Mouse (Mus musculus) stomach, embryonic 14.5 days (tissue): Measurements from ENCODE around the gene Rilpl1. TPM values are rescaled to one million over a fixed set of nuclear protein-coding genes. Genes with fewer than 3 reads are reported as not detected.

Experiments used
- ATAC-seq: fragments of 200-750 bp; cut with Nextera tagmentation; 2 replicates; pipeline ENCODE4 v1.8.0; 2017; ENCODE audit warnings: low read depth, moderate TSS enrichment; ENCODE audit not compliant: insufficient number of reproducible peaks, insufficient read depth, low FRiP score
- H3K27ac ChIP-seq: fragments of 300-500 bp; sonication (generic); 2 replicates; pipeline ENCODE4 v1.5.1; 2014; ENCODE audit warnings: mild to moderate bottlenecking, low read length, moderate library complexity, mixed read lengths
- H3K27me3 ChIP-seq: fragments of 300-500 bp; sonication (generic); 2 replicates; pipeline ENCODE4 v1.6.1; 2014; ENCODE audit warnings: low read length, control low read depth, mixed read lengths; ENCODE audit not compliant: control insufficient read depth, insufficient read depth
- H3K36me3 ChIP-seq: fragments of 300-500 bp; sonication (generic); 2 replicates; pipeline ENCODE4 v1.6.1; 2014; ENCODE audit warnings: mild to moderate bottlenecking, control low read depth, low read length, moderate library complexity, mixed read lengths; ENCODE audit not compliant: control insufficient read depth, insufficient read depth
- H3K4me1 ChIP-seq: fragments of 300-500 bp; sonication (generic); 2 replicates; pipeline ENCODE4 v1.6.1; 2014; ENCODE audit warnings: low read length, control low read depth, mixed read lengths; ENCODE audit not compliant: control insufficient read depth, insufficient read depth
- H3K4me2 ChIP-seq: fragments of 300-500 bp; sonication (generic); replicated peaks from 2 replicates; pipeline ENCODE4 v1.6.1; 2014; ENCODE audit warnings: low read depth, low read length, control low read depth
- H3K4me3 ChIP-seq: fragments of 300-500 bp; sonication (generic); 2 replicates; pipeline ENCODE4 v1.5.1; 2014; ENCODE audit warnings: low read depth, low read length, control low read depth
- H3K9ac ChIP-seq: fragments of 300-500 bp; sonication (generic); replicated peaks from 2 replicates; pipeline ENCODE4 v1.6.1; 2014; ENCODE audit warnings: low read depth, mild to moderate bottlenecking, control low read depth, low read length, moderate library complexity, mixed read lengths
- H3K9me3 ChIP-seq: fragments of 300-500 bp; sonication (generic); 2 replicates; pipeline ENCODE4 v1.6.1; 2016; ENCODE audit warnings: low read depth, low read length, control low read depth; ENCODE audit not compliant: control insufficient read depth
- WGBS: fragments of 180-500 bp; shearing (Covaris S2); extraction: QIAGEN DNeasy Blood & Tissue Kit; methylation state at CpG from one replicate; pipeline ENCODE4 v1.1.7; 2014; 5-methylcytosine and 5-hydroxymethylcytosine counted together
- polyA plus RNA-seq: library from polyadenylated mRNA; unstranded; fragments of >200 nt; fragmentation: Nextera tagmentation; extraction: Ambion mirVana; gene quantifications from 2 replicates; pipeline ENCODE4 v1.2.1, GENCODE M21; 2014

The Rilpl1 gene
- polyA plus RNA-seq, 1 experiment from 2014 or later, result 16.8 TPM

GRCm38 (mm10) chr5:124538813-124539792 lies 7.9 kb upstream of the Rilpl1 start:
- peaks cover 11% of the 10 kb centered on the region for H3K36me3 ChIP-seq
- H3K27ac ChIP-seq, result no peak overlapping the region
- H3K4me3 ChIP-seq, result no peak overlapping the region
- no peak overlapping the region for H3K4me2 ChIP-seq
- no peak for ATAC-seq
- no peak overlapping the region for H3K9ac ChIP-seq
- 76% methylated on average over 14 of the region's 16 CpGs for WGBS
- no peaks in the 10 kb centered on the region for H3K27me3 ChIP-seq
- H3K4me1 ChIP-seq, result peaks cover 12% of the 10 kb centered on the region
- H3K9me3 ChIP-seq, result no peaks in the 10 kb centered on the region

GRCm38 (mm10) chr5:124536776-124537175 lies 5.6 kb upstream of the Rilpl1 start:
- 0 out of 2 replicates have a peak overlapping the region, but pooled peaks have one; percentile 8 for H3K4me3 ChIP-seq
- H3K36me3 ChIP-seq, result no peaks in the 10 kb centered on the region
- no peaks in the 10 kb centered on the region for H3K9me3 ChIP-seq
- peak overlapping the region; percentile 14; the same call in 1 of the 2 replicates for H3K9ac ChIP-seq
- H3K27ac ChIP-seq, result 0 out of 2 replicates have a peak overlapping the region, but pooled peaks have one; percentile 15
- 4% methylated on average over 17 of the region's 17 CpGs for WGBS
- no peak for ATAC-seq
- peaks cover 9% of the 10 kb centered on the region for H3K4me1 ChIP-seq
- H3K27me3 ChIP-seq, result no peaks in the 10 kb centered on the region
- peak overlapping the region; percentile 42 for H3K4me2 ChIP-seq

DNA sequence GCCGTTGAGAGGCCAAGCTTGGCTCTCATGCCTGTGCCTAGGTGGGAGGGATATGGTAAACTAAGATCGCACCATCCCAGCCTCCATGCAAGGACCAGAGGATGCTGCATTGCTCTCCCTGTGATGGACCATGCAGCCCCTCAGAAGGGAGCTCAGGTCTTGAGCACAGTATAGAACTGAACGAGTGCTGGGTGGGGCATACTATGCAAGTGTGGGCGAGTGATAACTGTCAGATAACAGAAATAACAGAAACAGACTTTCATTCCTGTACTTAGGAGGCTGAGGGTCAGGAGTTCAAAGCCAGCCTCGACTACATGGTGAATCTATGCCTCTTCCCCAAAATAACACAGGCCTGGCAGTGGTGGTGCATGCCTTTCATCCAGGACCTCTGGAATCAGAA lies 3.8 kb upstream of the Rilpl1 start:
- H3K27me3 ChIP-seq, result no peaks in the 10 kb centered on the region
- no peaks in the 10 kb centered on the region for H3K36me3 ChIP-seq
- H3K4me1 ChIP-seq, result peaks cover 12% of the 10 kb centered on the region
- H3K27ac ChIP-seq, result no peak overlapping the region
- no peak overlapping the region for H3K4me3 ChIP-seq
- no peak for ATAC-seq
- no peak overlapping the region for H3K9ac ChIP-seq
- no peak overlapping the region for H3K4me2 ChIP-seq
- no peaks in the 10 kb centered on the region for H3K9me3 ChIP-seq
- WGBS, result 67% methylated on average over 5 of the region's 5 CpGs

DNA sequence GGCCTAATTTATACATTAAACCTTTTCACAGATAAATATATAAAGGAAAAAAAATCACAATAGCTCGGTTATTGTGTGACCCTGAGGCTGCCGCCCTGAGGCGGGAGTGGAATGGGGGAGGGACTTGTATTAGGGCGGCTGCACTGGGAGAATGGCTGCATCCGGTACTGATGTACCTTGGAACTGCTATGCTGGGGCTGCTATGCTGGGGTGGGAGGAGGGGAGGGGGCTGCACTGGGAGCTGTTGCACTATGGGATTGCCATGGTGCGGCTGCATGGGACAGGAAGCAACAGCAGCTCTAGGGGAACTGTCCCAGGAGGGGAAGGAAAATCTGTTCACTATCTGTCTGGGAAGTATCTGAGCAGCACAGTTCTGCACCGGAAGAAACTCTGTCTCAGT lies 1.3 kb upstream of the Rilpl1 start:
- WGBS, result 29% methylated on average over 7 of the region's 7 CpGs
- no peaks in the 10 kb centered on the region for H3K36me3 ChIP-seq
- no peak overlapping the region; the same call in 1 of the 2 replicates for H3K9ac ChIP-seq
- H3K4me1 ChIP-seq, result peaks cover 30% of the 10 kb centered on the region
- no peaks in the 10 kb centered on the region for H3K27me3 ChIP-seq
- H3K27ac ChIP-seq, result peak overlapping the region; percentile 58; the same call in 1 of the 2 replicates
- ATAC-seq, result no peak; the same call in 1 of the 2 replicates
- H3K9me3 ChIP-seq, result no peaks in the 10 kb centered on the region
- H3K4me2 ChIP-seq, result 0 out of 2 replicates have a peak overlapping the region, but pooled peaks have one; percentile 1
- H3K4me3 ChIP-seq, result no peak overlapping the region

DNA sequence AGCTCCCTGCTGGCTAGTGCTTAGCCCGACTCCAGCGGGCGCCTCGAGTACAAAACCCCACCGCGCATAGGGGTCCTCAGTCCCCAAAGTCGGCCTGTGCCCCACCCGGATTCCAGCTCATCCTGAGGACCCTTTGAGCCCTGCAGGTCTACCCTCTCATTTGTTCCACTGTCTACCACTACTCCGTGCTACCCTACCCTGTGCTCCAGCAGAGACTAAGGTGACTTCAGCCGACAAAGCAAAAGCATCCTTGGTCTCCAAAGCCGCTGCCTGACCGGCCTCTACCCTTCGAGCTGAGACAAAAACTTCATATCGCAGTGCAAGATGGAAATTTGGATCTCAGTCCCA lies 366 bp upstream of the Rilpl1 start:
- Histone ChIP-seq H3K27me3 (no peaks in the 10 kb centered on the region), H3K4me2 (peak overlapping the region; percentile 80), H3K4me3 (peak overlapping the region; percentile 69), H3K9me3 (no peaks in the 10 kb centered on the region), H3K9ac (peak overlapping the region; percentile 37), H3K36me3 (no peaks in the 10 kb centered on the region), H3K27ac (peak overlapping the region; percentile 69; the same call in 1 of the 2 replicates), H3K4me1 (peaks cover 27% of the 10 kb centered on the region)
- WGBS, result 7% methylated on average over 14 of the region's 14 CpGs
- no peak; the same call in 1 of the 2 replicates for ATAC-seq

DNA sequence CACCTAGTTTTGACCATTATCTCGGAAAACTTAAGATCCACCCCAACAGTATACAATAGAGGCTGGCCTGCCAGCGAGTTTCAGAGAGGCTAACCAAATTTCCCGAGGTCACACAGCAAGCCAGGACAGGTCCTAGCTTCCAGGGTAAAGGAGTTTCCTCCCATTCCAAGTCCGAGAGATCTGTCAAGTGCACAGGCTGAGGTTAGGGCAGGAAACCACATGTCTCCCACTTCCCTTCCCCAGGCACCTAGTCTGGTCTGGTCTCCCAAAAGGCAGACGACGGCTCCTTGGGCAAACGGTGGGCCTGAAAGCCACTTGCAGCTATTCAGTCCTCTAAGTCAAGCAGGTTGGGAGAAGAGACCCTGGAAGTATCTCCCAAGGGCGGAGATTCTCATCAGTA lies 1.5 kb downstream of the Rilpl1 start:
- ATAC-seq, result no peak
- Histone ChIP-seq H3K27me3 (no peaks in the 10 kb centered on the region), H3K9ac (no peak overlapping the region), H3K9me3 (no peaks in the 10 kb centered on the region), H3K4me3 (peak overlapping the region; percentile 69), H3K27ac (peak overlapping the region; percentile 36; the same call in 1 of the 2 replicates), H3K4me2 (peak overlapping the region; percentile 80), H3K4me1 (peaks cover 26% of the 10 kb centered on the region), H3K36me3 (no peaks in the 10 kb centered on the region)
- WGBS, result 42% methylated on average over 8 of the region's 8 CpGs

DNA sequence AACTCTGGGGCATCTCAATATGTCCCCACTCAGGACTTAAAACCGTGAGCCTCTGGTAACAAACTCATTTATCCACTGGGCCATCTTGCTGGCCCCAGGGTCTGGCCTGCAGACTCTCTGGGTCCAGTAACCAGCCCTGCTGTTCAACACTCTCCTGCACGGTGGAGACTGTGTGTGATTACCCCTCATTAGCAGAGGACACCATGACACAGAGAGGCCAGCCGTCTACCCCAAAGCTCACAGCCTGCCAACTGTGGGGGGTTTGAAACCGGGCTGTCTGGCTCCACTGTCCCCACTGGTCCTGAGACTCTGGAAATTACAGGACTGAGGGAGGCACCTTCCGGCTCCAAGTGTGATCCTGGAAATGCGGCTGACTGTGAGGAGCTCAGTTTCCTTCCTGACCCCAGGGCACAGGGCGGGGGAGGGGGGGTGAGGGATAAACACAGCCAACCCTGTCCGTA lies 2.0 kb downstream of the Rilpl1 start:
- Histone ChIP-seq H3K9me3 (no peaks in the 10 kb centered on the region), H3K27me3 (no peaks in the 10 kb centered on the region), H3K27ac (peak overlapping the region; percentile 36; the same call in 1 of the 2 replicates), H3K4me1 (peaks cover 26% of the 10 kb centered on the region), H3K36me3 (no peaks in the 10 kb centered on the region), H3K4me3 (peak overlapping the region; percentile 69), H3K9ac (0 out of 2 replicates have a peak overlapping the region, but pooled peaks have one; percentile 28), H3K4me2 (peak overlapping the region; percentile 80)
- WGBS, result 15% methylated on average over 8 of the region's 8 CpGs
- no peak for ATAC-seq

DNA sequence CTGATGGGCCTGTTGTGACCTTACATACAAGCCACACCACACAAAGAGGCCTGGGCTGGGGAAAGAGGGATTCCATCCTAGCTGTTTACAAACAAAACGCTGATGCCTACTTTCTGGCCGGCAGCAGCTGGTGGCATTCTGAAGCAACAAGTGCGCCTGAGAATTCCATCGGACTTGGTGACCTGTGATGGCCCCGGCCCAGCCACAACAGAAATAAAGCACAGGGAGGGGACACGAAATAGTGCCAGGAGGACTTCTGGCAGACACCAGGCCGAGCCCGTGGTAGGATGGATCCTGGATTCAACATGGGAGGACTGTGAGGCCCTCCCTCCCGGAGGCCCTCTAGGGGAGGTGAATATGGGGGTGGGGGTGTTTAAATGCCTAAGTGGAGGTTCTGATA lies 2.4 kb downstream of the Rilpl1 start:
- Histone ChIP-seq H3K9ac (0 out of 2 replicates have a peak overlapping the region, but pooled peaks have one; percentile 28), H3K4me1 (peaks cover 26% of the 10 kb centered on the region), H3K4me2 (peak overlapping the region; percentile 80), H3K36me3 (no peaks in the 10 kb centered on the region), H3K4me3 (peak overlapping the region; percentile 69), H3K27ac (peak overlapping the region; percentile 36; the same call in 1 of the 2 replicates), H3K9me3 (no peaks in the 10 kb centered on the region), H3K27me3 (no peaks in the 10 kb centered on the region)
- WGBS, result 21% methylated on average over 9 of the region's 9 CpGs
- ATAC-seq, result no peak
